Mouse (Mus musculus): Measurements from ENCODE around the gene Ksr2. TPM values are rescaled to one million over a fixed set of nuclear protein-coding genes. Genes with fewer than 3 reads are reported as not detected.

Ksr2 gene
- total RNA-seq, 2 experiments from 2014 or later, result 0.02 TPM; not detected in 1

- intact Hi-C loops (cut with DNase I), result no loop called here
- DNase-seq, result no peak
Observed at GRCm38 (mm10) chr5:117669843-117670242, 256.0 kb downstream of the Ksr2 start.

GRCm38 (mm10) chr5:117671362-117671761 is 257.6 kb downstream of the Ksr2 start:
- intact Hi-C loops (cut with DNase I), result no loop called here
- DNase-seq, result no peak

DNA sequence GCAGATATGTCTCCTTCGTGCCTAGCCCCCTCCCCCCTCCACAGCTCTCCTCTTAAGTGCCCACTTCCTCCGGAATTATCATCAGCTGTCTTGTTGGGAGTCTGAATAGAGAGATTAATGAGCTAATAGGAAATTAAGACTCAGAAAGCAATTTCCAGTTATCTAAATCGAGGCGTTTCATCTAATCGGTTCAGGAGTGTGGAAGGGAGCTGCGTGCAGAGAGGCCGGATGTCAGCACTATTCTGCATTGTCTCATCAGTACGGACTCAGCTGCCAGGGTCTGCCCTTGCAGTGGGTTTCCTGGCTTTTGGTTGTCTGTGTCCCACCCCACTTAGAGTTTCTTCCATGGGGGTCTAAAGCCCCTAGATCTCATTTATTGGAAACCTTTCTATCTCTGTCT is 262.0 kb downstream of the Ksr2 start:
- intact Hi-C loops (cut with DNase I), result no loop called here
- no peak for DNase-seq

DNA sequence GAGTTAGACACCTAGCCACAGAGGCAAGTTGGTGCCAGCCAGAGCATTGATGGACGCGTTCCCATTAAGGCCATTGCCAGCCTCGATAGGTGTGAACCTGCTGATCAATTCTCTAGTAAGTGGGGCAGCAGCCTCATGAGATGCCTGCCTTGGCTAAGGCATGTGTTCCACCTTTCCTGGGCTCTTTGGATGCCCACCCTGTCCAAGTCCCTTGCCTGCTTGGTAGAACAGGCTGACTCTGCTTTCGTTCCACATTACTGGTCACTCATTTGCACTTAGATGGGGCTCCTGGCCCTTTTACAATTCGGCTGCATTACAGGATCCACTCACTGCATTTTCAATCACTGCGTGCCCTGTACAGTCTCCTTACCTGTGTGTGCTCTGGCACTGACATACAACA is 263.4 kb downstream of the Ksr2 start:
- intact Hi-C loops (cut with DNase I), result no loop called here

GRCm38 (mm10) chr5:117678371-117678770 is 264.6 kb downstream of the Ksr2 start:
- intact Hi-C loops (cut with DNase I), result no loop called here
- no peak for DNase-seq

More for the DNA sequence above, 263.4 kb downstream of the Ksr2 start:
- DNase-seq, result no peak

DNA sequence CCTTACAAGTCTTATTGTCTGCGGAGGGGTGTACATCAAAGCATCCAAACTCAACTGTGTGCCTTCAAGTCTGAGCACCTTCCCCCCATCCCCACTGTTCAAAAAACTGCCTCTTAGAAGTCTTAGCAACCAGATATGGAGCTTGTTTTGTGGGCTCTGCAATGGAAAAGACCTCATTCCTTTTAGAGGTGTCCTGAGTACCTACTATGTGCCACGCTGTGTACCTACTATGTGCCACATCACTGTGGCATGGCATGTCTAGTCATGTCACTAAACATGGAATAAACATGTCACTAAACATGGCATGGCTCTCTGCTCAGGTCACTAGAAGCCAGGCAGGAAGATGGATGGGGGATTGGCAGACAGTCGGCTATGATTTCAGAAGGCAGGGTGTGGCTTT is 268.4 kb downstream of the Ksr2 start:
- intact Hi-C loops (cut with DNase I), result no loop called here
- DNase-seq, result no peak

GRCm38 (mm10) chr5:117684491-117684890 is 270.7 kb downstream of the Ksr2 start:
- intact Hi-C loops (cut with DNase I), result no loop called here
- no peak for DNase-seq

GRCm38 (mm10) chr5:117687770-117688352 is 274.1 kb downstream of the Ksr2 start:
- DNase-seq, result no peak
- intact Hi-C loops (cut with DNase I), result no loop called here

GRCm38 (mm10) chr5:117688738-117689137 is 274.9 kb downstream of the Ksr2 start:
- intact Hi-C loops (cut with DNase I), result no loop called here
- DNase-seq, result no peak

DNA sequence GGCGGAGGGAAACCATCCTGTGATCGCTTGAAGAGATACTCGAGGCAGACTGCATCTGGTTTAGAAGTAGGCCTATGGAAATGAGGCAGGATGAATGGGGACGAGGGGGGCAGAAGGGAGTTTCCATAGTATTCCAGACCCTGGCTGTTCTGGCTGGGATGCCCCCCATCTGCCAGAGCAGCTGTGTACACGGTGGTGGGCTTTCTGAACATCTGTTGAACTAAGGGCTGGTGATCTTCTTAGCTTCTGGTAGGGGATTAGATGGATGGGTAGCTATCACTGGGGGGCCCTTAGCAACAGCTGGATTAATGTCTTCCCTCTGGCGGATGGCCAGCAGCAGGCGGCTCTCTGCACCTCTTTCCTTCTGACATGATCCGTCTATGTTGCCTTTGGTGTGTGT is 276.0 kb downstream of the Ksr2 start:
- intact Hi-C loops (cut with DNase I), result no loop called here
- no peak for DNase-seq

DNA sequence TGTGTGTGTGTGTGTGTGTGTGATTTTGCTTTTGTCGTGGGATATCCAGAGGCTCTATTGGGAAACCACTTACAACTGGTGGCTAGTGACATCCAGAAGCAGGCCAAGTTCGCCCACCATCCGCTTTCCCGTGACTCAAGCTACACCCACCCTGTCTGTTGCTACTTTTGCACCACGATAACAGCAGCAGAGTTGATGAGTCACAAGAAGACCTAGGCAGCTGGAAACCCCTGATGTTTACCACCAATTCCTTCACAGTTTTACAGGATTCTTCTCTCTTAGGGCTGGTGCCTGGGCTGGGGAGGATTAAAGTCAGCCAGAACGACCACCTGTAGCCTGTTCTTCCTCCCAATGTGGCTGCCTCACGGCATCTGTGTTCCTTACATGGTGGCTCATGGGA is 277.5 kb downstream of the Ksr2 start:
- intact Hi-C loops (cut with DNase I), result no loop called here
- DNase-seq, result no peak

DNA sequence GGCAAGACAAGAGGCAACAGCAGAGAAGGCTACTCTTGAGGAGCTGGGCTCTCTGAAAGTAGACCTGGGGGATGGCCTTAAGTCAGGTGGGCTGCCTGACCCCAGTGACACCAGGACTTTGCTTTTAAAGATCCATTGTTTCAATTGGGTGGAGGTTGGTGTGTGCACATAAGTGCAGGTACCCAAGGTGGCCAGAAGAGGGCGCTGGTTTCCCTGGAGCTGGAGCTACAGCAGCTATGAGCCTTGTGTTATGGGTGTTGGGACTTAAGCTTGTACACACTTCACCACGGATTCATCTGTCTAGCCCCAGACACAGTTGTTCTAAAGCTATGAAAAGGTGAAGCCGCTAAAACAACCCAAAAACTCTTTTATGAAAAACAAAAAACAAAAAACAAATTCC is 279.8 kb downstream of the Ksr2 start:
- DNase-seq, result no peak
- intact Hi-C loops (cut with DNase I), result no loop called here

GRCm38 (mm10) chr5:117694632-117695031 is 280.8 kb downstream of the Ksr2 start:
- DNase-seq, result no peak
- intact Hi-C loops (cut with DNase I), result no loop called here

GRCm38 (mm10) chr5:117696366-117696765 is 282.6 kb downstream of the Ksr2 start:
- no peak for DNase-seq
- intact Hi-C loops (cut with DNase I), result no loop called here

- intact Hi-C loops (cut with DNase I), result no loop called here
- DNase-seq, result no peak
Observed at GRCm38 (mm10) chr5:117697589-117697988, 283.8 kb downstream of the Ksr2 start.

- DNase-seq, result no peak
- intact Hi-C loops (cut with DNase I), result no loop called here
Observed at GRCm38 (mm10) chr5:117704371-117704770, 290.6 kb downstream of the Ksr2 start.

- intact Hi-C loops (cut with DNase I), result no loop called here
- no peak for DNase-seq
Observed at GRCm38 (mm10) chr5:117706633-117707032, 292.8 kb downstream of the Ksr2 start.

DNA sequence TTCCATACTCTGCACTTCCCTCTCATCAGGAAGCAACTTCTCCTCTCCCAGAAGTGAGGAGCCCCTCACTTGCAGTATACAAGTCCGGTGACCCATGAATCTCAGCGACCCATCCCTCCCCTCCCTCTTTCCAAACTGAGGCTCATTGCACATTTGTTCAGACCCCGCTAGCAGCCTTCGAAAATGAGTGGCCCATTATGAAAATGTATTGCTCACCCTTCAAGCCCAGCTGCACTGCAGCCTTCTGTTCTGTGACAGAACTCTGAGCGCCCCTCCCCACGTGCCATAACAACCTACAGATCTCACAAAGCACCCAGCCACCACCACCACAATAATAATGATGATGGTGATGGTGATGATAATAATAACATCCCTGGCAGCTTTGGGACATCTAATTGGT is 295.5 kb downstream of the Ksr2 start:
- no peak for DNase-seq
- intact Hi-C loops (cut with DNase I), result no loop called here

DNA sequence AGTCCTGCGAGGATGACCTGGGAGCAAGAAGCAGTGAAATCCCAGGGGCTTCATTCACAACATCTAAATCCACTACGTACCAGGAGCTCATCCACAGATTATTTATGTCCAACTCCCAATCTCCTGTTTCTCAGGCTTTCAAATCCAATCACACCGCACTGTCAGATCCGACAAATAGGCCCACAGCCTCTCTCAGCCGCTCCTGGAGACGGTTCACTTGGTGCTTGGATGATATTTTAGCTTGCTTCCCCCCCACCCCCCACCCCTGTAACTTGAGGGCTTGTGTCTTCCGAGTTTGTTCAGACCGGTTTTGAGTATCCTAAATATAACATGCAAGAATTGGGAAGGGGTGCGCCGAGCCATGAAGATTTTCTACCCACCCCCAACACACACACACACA is 297.8 kb downstream of the Ksr2 start:
- DNase-seq, result no peak
- intact Hi-C loops (cut with DNase I), result no loop called here

- intact Hi-C loops (cut with DNase I), result no loop called here
- DNase-seq, result peak in 1 of 2 experiments; percentile 9
Observed at GRCm38 (mm10) chr5:117712207-117712606, 298.4 kb downstream of the Ksr2 start.

DNA sequence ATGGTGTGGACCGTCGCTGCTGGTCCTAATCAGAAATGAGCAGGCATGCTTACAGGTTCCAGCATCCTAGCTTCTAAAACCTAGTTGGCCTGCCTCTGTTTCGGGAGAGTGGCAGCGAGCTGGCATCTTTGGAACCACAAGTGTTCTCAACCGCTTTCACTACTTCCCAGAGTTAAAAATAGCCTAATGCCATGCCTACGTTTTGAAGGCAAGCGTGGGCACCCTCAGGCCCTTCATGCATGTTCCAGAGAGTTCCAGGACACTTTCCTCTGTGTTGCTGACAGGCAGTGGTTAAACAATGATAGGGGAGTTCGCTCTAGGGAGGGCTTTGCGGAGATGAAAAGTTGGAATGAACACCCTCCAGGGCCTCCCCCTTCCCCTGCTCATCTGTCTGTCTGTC is 303.3 kb downstream of the Ksr2 start:
- intact Hi-C loops (cut with DNase I), result no loop called here
- no peak for DNase-seq

- intact Hi-C loops (cut with DNase I), result no loop called here
- no peak for DNase-seq
Observed at GRCm38 (mm10) chr5:117723316-117723715, 309.5 kb downstream of the Ksr2 start.

DNA sequence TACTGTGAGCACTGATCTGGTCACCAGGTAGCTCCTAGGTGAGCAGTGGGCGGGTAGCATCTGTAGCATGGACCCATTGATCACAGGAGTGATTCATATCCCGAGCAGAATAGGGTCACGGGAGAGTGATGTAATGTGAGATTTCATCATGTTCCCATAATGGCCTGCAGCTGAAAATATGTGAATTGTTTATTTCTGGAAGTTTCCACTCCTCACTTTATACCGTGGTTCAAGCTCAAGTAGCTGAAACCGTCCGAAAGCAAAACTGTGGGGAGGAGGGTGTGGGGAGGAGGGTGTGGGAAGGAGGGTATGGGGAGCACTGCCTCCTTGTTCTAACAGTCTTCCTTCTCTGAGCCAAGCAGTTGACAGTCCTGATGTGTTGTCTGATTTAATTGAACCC is 312.7 kb downstream of the Ksr2 start:
- DNase-seq, result no peak
- intact Hi-C loops (cut with DNase I), result no loop called here

Data from heart, postnatal 14 days (tissue).